Mouse (Mus musculus) retina, postnatal 1 day (tissue): Measurements from ENCODE around the gene Adgrl2.

Source experiments
- DNase-seq: peaks from one replicate; pipeline ENCODE4 v3.0.0-alpha.2; 2012

Adgrl2 gene

GRCm38 (mm10) chr3:148871792-148872464, 118.4 kb downstream of the Adgrl2 start:
- DNase-seq = no peak

- DNase-seq = no peak
Measured at GRCm38 (mm10) chr3:148867618-148868017, 122.7 kb downstream of the Adgrl2 start.

- DNase-seq = no peak
Measured at GRCm38 (mm10) chr3:148866633-148867032, 123.7 kb downstream of the Adgrl2 start.

GRCm38 (mm10) chr3:148866053-148866452, 124.3 kb downstream of the Adgrl2 start:
- no peak for DNase-seq

- DNase-seq = no peak
Measured at GRCm38 (mm10) chr3:148865234-148865633, 125.1 kb downstream of the Adgrl2 start.

GRCm38 (mm10) chr3:148861860-148862259, 128.5 kb downstream of the Adgrl2 start:
- no peak for DNase-seq

- DNase-seq = peak; percentile 36
Measured at GRCm38 (mm10) chr3:148854306-148854910, 135.9 kb downstream of the Adgrl2 start.

DNA sequence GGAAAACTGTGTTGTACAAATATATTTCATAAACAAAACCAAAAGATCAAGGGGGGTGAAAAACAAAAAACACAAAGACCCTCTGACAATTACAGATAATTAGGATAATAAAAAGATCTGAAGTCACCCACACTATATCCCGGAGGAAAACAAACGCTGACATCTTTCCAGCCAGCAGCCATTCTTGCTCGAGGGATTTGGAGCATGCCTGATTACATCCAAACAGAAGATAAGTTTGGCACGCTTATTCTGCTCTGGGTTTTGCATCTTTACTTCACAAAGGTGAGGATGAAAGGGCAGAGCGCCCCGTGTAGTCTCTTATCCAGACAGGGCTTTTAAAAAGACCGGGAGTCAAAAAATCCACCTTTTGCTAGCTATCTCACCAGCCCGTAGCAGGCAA, 137.0 kb downstream of the Adgrl2 start:
- peak; percentile 68 for DNase-seq

DNA sequence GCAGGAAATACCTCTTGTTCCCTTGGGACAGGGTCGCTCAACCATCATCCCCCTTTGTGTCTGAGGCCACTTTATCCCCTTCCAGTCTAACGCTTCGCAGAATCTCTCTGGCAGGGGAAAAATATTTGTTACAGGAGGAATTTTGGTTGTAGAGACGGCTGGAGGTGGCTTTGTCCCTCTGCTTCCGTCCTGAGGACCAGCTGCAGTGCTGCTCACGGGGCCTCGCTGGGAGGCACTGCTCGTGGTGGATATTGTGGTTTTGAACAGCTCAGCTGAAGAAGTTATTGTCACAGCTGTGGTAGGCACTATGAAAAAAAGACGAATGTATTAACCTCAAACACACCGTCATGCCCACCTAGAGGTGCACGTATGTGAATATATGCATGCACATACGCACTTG, 137.8 kb downstream of the Adgrl2 start:
- DNase-seq = no peak

- DNase-seq = no peak
Measured at GRCm38 (mm10) chr3:148850821-148851220, 139.5 kb downstream of the Adgrl2 start.

DNA sequence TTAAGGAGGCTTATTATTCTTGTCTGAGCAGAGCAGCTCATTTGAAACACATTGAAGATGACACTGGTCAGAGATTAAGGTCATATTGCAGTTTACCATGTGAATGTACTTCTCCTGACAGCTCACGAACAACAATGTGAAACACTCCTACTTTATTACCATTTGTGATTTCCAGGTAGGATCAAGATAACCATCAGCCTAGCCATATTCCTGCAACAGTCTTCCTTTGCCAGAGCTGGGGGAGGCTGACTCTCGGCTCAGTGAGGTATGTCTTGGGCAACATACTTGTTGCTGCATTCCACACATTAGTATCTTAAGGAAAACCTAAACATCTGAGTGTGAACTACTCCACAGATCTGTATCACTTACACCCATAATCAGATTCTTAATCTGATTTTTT, 142.0 kb downstream of the Adgrl2 start:
- no peak for DNase-seq

- no peak for DNase-seq
Measured at GRCm38 (mm10) chr3:148844182-148844581, 146.2 kb downstream of the Adgrl2 start.

DNA sequence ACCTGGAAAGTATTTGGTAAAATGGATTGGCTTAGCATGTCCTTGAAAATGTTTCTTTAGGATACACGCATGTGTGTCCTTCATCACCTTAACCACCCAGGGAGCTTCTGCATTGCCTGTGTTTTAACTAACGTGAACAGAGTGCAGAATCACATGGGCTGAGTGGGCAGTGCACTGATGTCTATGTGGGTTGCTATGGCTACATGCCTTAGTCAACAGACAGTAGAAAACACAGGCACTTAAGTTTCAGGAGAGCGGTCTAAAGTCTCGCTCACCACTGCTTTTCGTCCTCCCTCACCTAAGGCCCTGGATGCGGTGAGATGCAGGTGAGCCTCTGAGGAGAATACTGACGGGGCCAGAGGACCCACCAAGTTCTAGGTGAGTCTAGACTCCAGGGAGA, 147.8 kb downstream of the Adgrl2 start:
- DNase-seq = no peak

GRCm38 (mm10) chr3:148838835-148839296, 151.5 kb downstream of the Adgrl2 start:
- no peak for DNase-seq

DNA sequence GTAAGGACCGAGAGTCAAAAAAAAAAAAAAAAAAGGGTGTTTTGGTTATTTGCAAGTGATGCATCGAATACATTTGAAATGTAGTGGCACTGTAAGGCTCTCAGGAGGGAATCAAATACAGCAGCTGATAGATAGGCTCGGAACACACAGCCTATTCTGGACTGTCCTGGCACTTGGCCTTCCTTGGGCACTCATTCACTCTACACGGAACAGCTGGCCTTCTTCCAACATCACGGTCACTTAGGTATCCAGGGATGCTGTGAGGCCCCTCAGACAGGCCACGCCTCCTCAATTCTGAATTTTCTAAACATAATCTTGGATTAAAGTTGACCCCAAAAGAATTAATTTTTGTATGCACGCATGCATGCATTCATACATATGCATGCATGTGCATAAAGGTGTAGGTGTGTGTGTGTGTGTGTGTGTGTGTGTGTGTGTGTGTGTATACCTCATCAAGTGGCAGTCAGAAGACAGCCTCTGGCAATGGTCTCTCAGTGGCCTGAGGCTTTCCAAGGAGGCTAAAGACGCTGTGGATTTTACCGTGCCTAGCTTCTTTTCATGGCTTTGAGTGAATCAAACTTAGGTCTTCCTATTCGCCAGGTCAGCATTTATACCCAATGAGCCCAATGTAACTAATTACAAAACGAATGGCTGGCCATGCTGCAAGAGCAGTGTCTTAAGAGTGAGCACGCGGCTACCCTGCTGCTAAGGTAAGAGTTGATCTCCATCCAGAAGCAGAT, 152.1 kb downstream of the Adgrl2 start:
- no peak for DNase-seq

DNA sequence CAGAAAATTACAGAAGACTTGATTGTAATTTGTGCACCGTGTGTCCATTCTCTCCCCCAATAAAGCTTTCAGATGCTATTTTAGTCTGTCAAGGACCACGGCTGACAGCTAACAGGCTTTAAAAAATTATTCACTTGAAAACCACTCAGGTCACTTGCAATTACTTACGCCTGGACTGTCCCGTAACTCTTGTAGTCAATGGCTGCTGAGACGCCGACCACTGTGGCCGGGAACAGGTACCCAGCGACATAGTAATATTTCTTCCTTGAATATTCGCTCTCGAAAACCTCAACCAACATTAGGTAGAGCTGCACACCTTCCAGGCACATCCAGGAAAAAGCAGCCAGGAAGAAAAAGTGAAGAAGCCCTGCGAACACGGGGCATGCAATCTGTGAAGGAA, 155.2 kb downstream of the Adgrl2 start:
- peak; percentile 43 for DNase-seq

DNA sequence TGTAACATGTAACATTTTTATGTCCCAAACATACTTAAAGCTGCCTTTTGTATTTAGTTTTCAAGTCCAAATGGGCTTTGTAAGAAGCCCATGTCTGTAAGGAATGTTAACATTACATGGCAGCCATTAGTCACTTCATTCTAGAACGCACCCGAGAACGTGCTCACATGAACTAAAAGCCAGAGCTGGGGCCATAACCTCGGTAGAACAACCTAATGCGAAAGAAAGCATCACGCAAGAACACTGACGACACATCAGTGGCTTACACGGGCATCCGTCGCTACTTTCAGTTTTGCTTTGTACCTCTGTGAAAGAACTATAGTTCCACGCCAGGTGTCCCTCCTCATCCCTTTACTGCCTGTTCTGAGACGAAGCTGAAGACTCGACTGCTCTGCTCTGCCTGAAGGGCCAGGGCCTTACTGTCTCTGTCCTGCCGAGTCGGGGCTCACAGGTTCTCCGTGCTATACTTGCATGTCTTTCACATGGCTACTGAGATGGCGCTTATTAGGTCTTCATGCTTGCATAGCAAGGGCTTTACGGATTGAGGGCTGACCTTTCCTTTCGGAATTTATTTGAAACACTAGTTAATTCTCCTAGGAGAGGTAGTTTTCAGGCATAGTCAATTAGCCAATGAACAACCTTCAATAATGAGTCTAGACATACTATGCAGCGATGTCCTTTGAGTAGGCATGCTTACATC, 157.1 kb downstream of the Adgrl2 start:
- DNase-seq = no peak

GRCm38 (mm10) chr3:148832001-148832400, 158.4 kb downstream of the Adgrl2 start:
- DNase-seq = peak; percentile 77

- peak; percentile 29 for DNase-seq
Measured at GRCm38 (mm10) chr3:148828519-148828918, 161.8 kb downstream of the Adgrl2 start.

GRCm38 (mm10) chr3:148823551-148823950, 166.8 kb downstream of the Adgrl2 start:
- no peak for DNase-seq

DNA sequence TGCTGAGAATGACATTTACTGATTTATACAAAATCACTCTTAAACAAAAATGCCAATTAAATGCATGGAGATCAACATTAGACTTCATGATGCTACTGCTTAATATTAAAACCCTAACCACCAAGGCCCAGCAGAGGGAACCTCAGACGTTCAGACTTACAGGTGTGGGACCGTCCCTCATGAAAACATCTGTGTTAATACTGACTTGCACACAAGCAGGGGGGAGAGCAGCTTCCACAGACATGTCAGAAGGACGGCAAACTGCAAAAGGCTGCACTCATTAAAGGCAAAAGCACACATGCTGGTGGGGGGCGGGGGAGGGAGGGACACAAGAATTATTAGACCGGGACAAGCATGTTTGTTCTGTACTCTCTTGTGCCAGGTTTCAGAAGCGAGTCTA, 168.7 kb downstream of the Adgrl2 start:
- no peak for DNase-seq

GRCm38 (mm10) chr3:148819323-148820046, 170.9 kb downstream of the Adgrl2 start:
- DNase-seq = no peak
